Mouse (Mus musculus) gastrocnemius, adult 18-20 months (tissue): ENCODE data around the gene Runx2. TPM values are rescaled to one million over a fixed set of nuclear protein-coding genes. Genes with fewer than 3 reads are reported as not detected.

ENCODE experiments used
- DNase-seq: peaks from one replicate; pipeline ENCODE4 v3.0.0; 2021; ENCODE audit warnings: low spot score
- long read RNA-seq, 2 experiments: library from polyadenylated mRNA; stranded (forward); transcript quantifications; one replicate each; pipeline ENCODE4 v2.0.0; 2021
- total RNA-seq, 2 experiments: library from RNA; stranded (reverse); gene quantifications; 2 replicates each; pipeline ENCODE4 v1.2.3; 2021

Gene Runx2
- total RNA-seq = under 1 TPM; 0.37 to 0.76 TPM
- long read RNA-seq, experiment 1, partial matches to known transcripts = 0 of 1 reads
- long read RNA-seq, experiment 1, other reads (novel, unspliced or antisense) = 1 of 1 reads
- long read RNA-seq, experiment 2, partial matches to known transcripts = 0 of 3 reads
- long read RNA-seq, experiment 2, other reads (novel, unspliced or antisense) = 3 of 3 reads

- DNase-seq = no peak
These were observed at the start of gene Runx2 for GRCm38 (mm10) chr17:44814508-44815175. Gene Runx2 (minus strand): TSS chr17:44814797.

- DNase-seq = no peak
These were observed 48.6 kb upstream of the Runx2 start for GRCm38 (mm10) chr17:44863165-44863564.

GRCm38 (mm10) chr17:44842184-44842583, 27.6 kb upstream of the Runx2 start:
- DNase-seq = no peak

- DNase-seq = no peak
These were observed 16.6 kb upstream of the Runx2 start for GRCm38 (mm10) chr17:44831201-44831600.

GRCm38 (mm10) chr17:44829587-44829986, 15.0 kb upstream of the Runx2 start:
- no peak for DNase-seq

- no peak for DNase-seq
These were observed 13.4 kb upstream of the Runx2 start for GRCm38 (mm10) chr17:44827964-44828363.

- no peak for DNase-seq
These were observed 12.5 kb upstream of the Runx2 start for GRCm38 (mm10) chr17:44827124-44827523.

- DNase-seq = no peak
These were observed 7.3 kb upstream of the Runx2 start for GRCm38 (mm10) chr17:44821940-44822339.

GRCm38 (mm10) chr17:44819816-44820215, 5.2 kb upstream of the Runx2 start:
- no peak for DNase-seq

GRCm38 (mm10) chr17:44818825-44819224, 4.2 kb upstream of the Runx2 start:
- DNase-seq = no peak

- DNase-seq = no peak
These were observed 7.6 kb downstream of the Runx2 start for GRCm38 (mm10) chr17:44807031-44807430.

- no peak for DNase-seq
These were observed 17.3 kb downstream of the Runx2 start for GRCm38 (mm10) chr17:44797331-44797730.

GRCm38 (mm10) chr17:44792218-44792917, 22.2 kb downstream of the Runx2 start:
- DNase-seq = no peak

- DNase-seq = no peak
These were observed 25.4 kb downstream of the Runx2 start for GRCm38 (mm10) chr17:44788982-44789747.

GRCm38 (mm10) chr17:44783143-44783542, 31.5 kb downstream of the Runx2 start:
- DNase-seq = no peak

- DNase-seq = no peak
These were observed 32.2 kb downstream of the Runx2 start for GRCm38 (mm10) chr17:44782366-44782765.

- DNase-seq = no peak
These were observed 34.2 kb downstream of the Runx2 start for GRCm38 (mm10) chr17:44780353-44780752.

- DNase-seq = no peak
These were observed 36.5 kb downstream of the Runx2 start for GRCm38 (mm10) chr17:44778141-44778540.

- DNase-seq = peak; percentile 62
These were observed 37.2 kb downstream of the Runx2 start for GRCm38 (mm10) chr17:44777337-44777804.

- peak; percentile 95 for DNase-seq
These were observed 37.8 kb downstream of the Runx2 start, which contains the start of gene Supt3 for GRCm38 (mm10) chr17:44776738-44777270. Gene Supt3 (plus strand): TSS chr17:44777152.

GRCm38 (mm10) chr17:44772576-44772975, 42.0 kb downstream of the Runx2 start:
- no peak for DNase-seq
